ENCODE assay signal across 8 mouse cellular contexts in genomic region chr11:102778165-102778564, GRCm38 (mm10). TPM values are rescaled to one million over a fixed set of nuclear protein-coding genes. Genes with fewer than 3 reads are reported as not detected.
DNase-seq lines count a peak whose midpoint lies in the region; ATAC-seq and TF ChIP-seq lines count a peak whose summit lies in the region.
"Had no signal": no experiment of that assay in that cellular context is flagged by ENCODE, and none has a peak within 500 bp of the region (broad histone marks: within the 10 kb centered on the region; RNA-seq: fewer than 3 reads in every experiment).

No protein-coding gene starts in this region.

- H3K9ac ChIP-seq in kidney, postnatal 0 days (ENCODE audit: low read depth, low read length), result peak overlapping the region; percentile 41; the same call in 1 of the 2 replicates
- peak overlapping the region; percentile 34; the same call in 1 of the 2 replicates for H3K9ac ChIP-seq in forebrain, embryonic 15.5 days (replicated peaks)

- peaks cover 11% of the 10 kb centered on the region; the same call in 1 of the 2 replicates for H3K4me1 ChIP-seq in kidney, postnatal 0 days (replicated peaks; ENCODE audit: insufficient read depth, low read length)
- H3K4me1 ChIP-seq in forebrain, embryonic 15.5 days, result peaks cover 30% of the 10 kb centered on the region

- no peak overlapping the region for H3K4me3 ChIP-seq in kidney, postnatal 0 days (replicated peaks; ENCODE audit: low read depth, low read length)
- no peak overlapping the region for H3K4me3 ChIP-seq in forebrain, embryonic 15.5 days

- peak overlapping the region; percentile 52 for H3K4me2 ChIP-seq in kidney, postnatal 0 days (ENCODE audit: low read length)
- peak overlapping the region; percentile 42 for H3K4me2 ChIP-seq in forebrain, embryonic 15.5 days (replicated peaks)

- H3K27ac ChIP-seq in kidney, postnatal 0 days, result no peak overlapping the region
- H3K27ac ChIP-seq in forebrain, embryonic 15.5 days (replicated peaks), result no peak overlapping the region; the same call in 1 of the 2 replicates

- no peak for ATAC-seq in kidney, postnatal 0 days (replicated peaks; ENCODE audit: low FRiP score, low read depth)
- no peak for ATAC-seq in forebrain, embryonic 15.5 days (replicated peaks)

- no peaks in the 10 kb centered on the region for H3K9me3 ChIP-seq in kidney, postnatal 0 days (replicated peaks; ENCODE audit: low read length)
- H3K9me3 ChIP-seq in forebrain, embryonic 15.5 days, result no peaks in the 10 kb centered on the region

- DNase-seq in kidney, postnatal 0 days (ENCODE audit: low spot score), result peak; percentile 30
- DNase-seq in kidney, postnatal 14 days, result no peak
- peak; percentile 57 for DNase-seq in embryo, embryonic 10.5 days (ENCODE audit: low spot score)
- DNase-seq in neural tube, embryonic 10.5 days (ENCODE audit: extremely low spot score, low spot score), result peak; percentile 43
- DNase-seq in urinary bladder, postnatal 36 days (ENCODE audit: low spot score in 2 of 2), result no peak
- no peak for DNase-seq in B cell, adult 2 months

- H3K36me3 ChIP-seq in kidney, postnatal 0 days (ENCODE audit: insufficient read depth, low read length), result no peaks in the 10 kb centered on the region
- peaks cover 4% of the 10 kb centered on the region; the same call in 1 of the 2 replicates for H3K36me3 ChIP-seq in forebrain, embryonic 15.5 days

- no peaks in the 10 kb centered on the region for H3K27me3 ChIP-seq in kidney, postnatal 0 days (ENCODE audit: insufficient read depth, low read length)
- no peaks in the 10 kb centered on the region for H3K27me3 ChIP-seq in forebrain, embryonic 15.5 days

- no peak for TF ChIP-seq CTCF in kidney, postnatal 0 days (IDR thresholded peaks at IDR 0.05; ENCODE audit: low read depth)

- 27% methylated on average over 14 of the region's 14 CpGs for WGBS in kidney, postnatal 0 days
- WGBS in forebrain, embryonic 15.5 days, result 33% methylated on average over 14 of the region's 14 CpGs

RNA-seq across cellular contexts. Expression of gene Adam11, which starts 16.9 kb away (rescaled TPM):
- polyA plus RNA-seq in kidney, postnatal 0 days (2015; fragmentation: Nextera tagmentation; extraction: Ambion mirVana), result 5.9 and 7.7 TPM in 2 replicates
- 22.1 and 25.6 TPM in 2 replicates for polyA plus RNA-seq in forebrain, embryonic 15.5 days (2015; fragmentation: Nextera tagmentation; extraction: Ambion mirVana)

RNA-seq across cellular contexts. Expression of gene Gjc1, which starts 41.3 kb away (rescaled TPM):
- 44.2 and 47.1 TPM in 2 replicates for polyA plus RNA-seq in kidney, postnatal 0 days (2015; fragmentation: Nextera tagmentation; extraction: Ambion mirVana)
- polyA plus RNA-seq in forebrain, embryonic 15.5 days (2015; fragmentation: Nextera tagmentation; extraction: Ambion mirVana), result 54.4 and 55.0 TPM in 2 replicates

RNA-seq across cellular contexts. Expression of gene Higd1b, which starts 57.5 kb away (rescaled TPM):
- polyA plus RNA-seq in kidney, postnatal 0 days (2015; fragmentation: Nextera tagmentation; extraction: Ambion mirVana), result 2.9 and 3.0 TPM in 2 replicates
- 12.8 and 13.0 TPM in 2 replicates for polyA plus RNA-seq in forebrain, embryonic 15.5 days (2015; fragmentation: Nextera tagmentation; extraction: Ambion mirVana)
- polyA plus RNA-seq: small intestine, adult 2 months had no signal

Comparison
In these comparisons a context has a peak if more than half of its experiments do, and no peak if none do; other contexts are left out.
1. DNase-seq: peak in kidney, postnatal 0 days (single experiment), embryo, embryonic 10.5 days (single experiment) and neural tube, embryonic 10.5 days (single experiment); none in kidney, postnatal 14 days (single experiment), urinary bladder, postnatal 36 days (0 of 2) and B cell, adult 2 months (0 of 2).